Mouse (Mus musculus) midbrain, embryonic 15.5 days (tissue): ENCODE measurements around the gene Stip1. TPM values are rescaled to one million over a fixed set of nuclear protein-coding genes. Genes with fewer than 3 reads are reported as not detected.

ENCODE experiments used
- ATAC-seq: fragments of 200-750 bp; cut with Nextera tagmentation; replicated peaks from 2 replicates; pipeline ENCODE4 v1.8.0; 2017; ENCODE audit warnings: moderate TSS enrichment
- H3K27ac ChIP-seq: fragments of 300-500 bp; sonication (generic); 2 replicates; pipeline ENCODE4 v1.5.1; 2015; ENCODE audit warnings: mild to moderate bottlenecking, inconsistent platforms
- H3K27me3 ChIP-seq: fragments of 300-500 bp; sonication (generic); replicated peaks from 2 replicates; pipeline ENCODE4 v1.6.1; 2015; ENCODE audit warnings: inconsistent platforms
- H3K36me3 ChIP-seq: fragments of 300-500 bp; sonication (generic); replicated peaks from 2 replicates; pipeline ENCODE4 v1.6.1; 2015; ENCODE audit warnings: inconsistent platforms
- H3K4me1 ChIP-seq: fragments of 300-500 bp; sonication (generic); 2 replicates; pipeline ENCODE4 v1.6.1; 2015; ENCODE audit warnings: inconsistent platforms
- H3K4me2 ChIP-seq: fragments of 300-500 bp; sonication (generic); 2 replicates; pipeline ENCODE4 v1.6.1; 2015; ENCODE audit warnings: inconsistent platforms, mild to moderate bottlenecking, moderate library complexity
- H3K4me3 ChIP-seq: fragments of 300-500 bp; sonication (generic); 2 replicates; pipeline ENCODE4 v1.5.1; 2015; ENCODE audit warnings: mild to moderate bottlenecking, inconsistent platforms
- H3K9ac ChIP-seq: fragments of 300-500 bp; sonication (generic); 2 replicates; pipeline ENCODE4 v1.6.1; 2015; ENCODE audit warnings: mild to moderate bottlenecking, inconsistent platforms
- H3K9me3 ChIP-seq: fragments of 300-500 bp; sonication (generic); 2 replicates; pipeline ENCODE4 v1.6.1; 2016; ENCODE audit warnings: inconsistent platforms
- WGBS: fragments of 180-500 bp; shearing (Covaris S2); methylation state at CpG from one replicate; pipeline ENCODE4 v1.1.7; 2015; ENCODE audit warnings: mixed read lengths; 5-methylcytosine and 5-hydroxymethylcytosine counted together
- polyA plus RNA-seq: library from polyadenylated mRNA; unstranded; fragments of >200 nt; fragmentation: Nextera tagmentation; extraction: Ambion mirVana; gene quantifications from 2 replicates; pipeline ENCODE4 v1.2.1, GENCODE M21; 2015

Stip1 gene
- polyA plus RNA-seq, 1 experiment from 2014 or later, result 214 TPM

- WGBS, result under 1% methylated on average over 72 of the region's 85 CpGs
- ATAC-seq, result peak; percentile 37
Measured at GRCm38 (mm10) chr19:6987061-6987903, 52.5 kb downstream of the Stip1 start, which contains the start of gene Vegfb. Gene Vegfb (minus strand): TSS chr19:6987651.

DNA sequence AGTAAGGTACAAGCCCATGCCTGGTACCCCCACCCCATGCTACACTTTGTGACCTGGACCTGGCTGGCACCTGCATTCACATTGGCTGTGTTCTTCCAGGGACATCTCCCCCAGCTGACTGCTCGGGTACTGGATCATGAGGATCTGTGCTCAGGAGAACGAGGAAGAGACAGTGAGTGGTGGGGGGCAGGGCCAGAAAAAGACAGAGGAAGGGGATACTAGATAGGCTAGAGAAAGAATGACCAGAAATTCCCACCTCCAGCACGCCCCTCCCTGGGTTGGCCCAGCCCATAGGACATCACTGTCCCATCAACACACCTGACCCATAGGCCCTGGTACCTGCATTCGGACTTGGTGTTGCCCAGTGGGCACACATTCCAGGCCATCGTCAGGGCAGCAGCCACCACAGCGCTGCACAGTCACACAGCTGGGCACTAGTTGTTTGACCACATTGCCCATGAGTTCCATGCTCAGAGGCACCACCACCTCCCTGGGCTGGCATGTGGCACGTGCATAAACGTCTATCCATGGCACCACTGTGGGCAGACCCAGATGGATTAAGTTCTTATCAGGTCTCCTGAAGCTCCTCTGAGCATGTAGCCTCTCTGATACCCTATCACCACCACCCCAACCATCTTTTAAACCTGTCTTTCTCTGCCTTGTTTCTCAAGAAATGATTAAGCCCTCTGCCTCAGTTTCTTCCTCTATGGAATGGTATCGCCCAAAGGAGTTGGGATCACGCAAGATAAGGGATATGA lies 53.6 kb downstream of the Stip1 start:
- Histone ChIP-seq H3K4me2 (peak overlapping the region; percentile 88), H3K4me1 (peaks cover 21% of the 10 kb centered on the region), H3K9me3 (no peaks in the 10 kb centered on the region), H3K9ac (0 out of 2 replicates have a peak overlapping the region, but pooled peaks have one; percentile 79), H3K36me3 (no peaks in the 10 kb centered on the region), H3K27ac (no peak overlapping the region), H3K27me3 (no peaks in the 10 kb centered on the region), H3K4me3 (peak overlapping the region; percentile 68)
- no peak; the same call in 1 of the 2 replicates for ATAC-seq
- WGBS, result 81% methylated on average over 10 of the region's 10 CpGs

More at GRCm38 (mm10) chr19:6987061-6987903, 52.5 kb downstream of the Stip1 start, which contains the start of gene Vegfb:
- Histone ChIP-seq H3K4me1 (peaks cover 29% of the 10 kb centered on the region), H3K4me3 (peak within 1 kb of the TSS; percentile 68), H3K4me2 (peak within 1 kb of the TSS; percentile 88), H3K9ac (peak within 1 kb of the TSS; percentile 79), H3K9me3 (no peaks in the 10 kb centered on the region), H3K36me3 (no peaks in the 10 kb centered on the region), H3K27me3 (no peaks in the 10 kb centered on the region), H3K27ac (peak within 1 kb of the TSS; percentile 79)

DNA sequence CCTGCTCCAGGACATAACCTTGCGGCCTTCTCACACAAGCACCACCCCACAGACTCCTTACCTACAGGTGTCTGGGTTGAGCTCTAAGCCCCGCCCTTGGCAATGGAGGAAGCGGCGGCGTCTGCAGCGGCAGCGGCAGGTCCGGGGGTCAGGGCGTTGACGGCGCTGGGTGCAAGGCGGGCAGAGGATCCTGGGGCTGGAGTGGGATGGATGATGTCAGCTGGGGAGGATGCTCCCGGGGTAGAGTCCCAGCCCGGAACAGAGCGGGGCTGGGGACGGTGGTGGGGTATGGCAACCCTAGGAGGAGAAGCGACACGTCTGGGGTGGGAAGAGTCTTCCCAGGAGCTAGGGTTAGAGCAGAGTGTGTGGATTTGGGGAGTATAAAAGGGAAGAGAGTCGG lies 54.5 kb downstream of the Stip1 start:
- no peak for ATAC-seq
- Histone ChIP-seq H3K27ac (no peak overlapping the region), H3K36me3 (no peaks in the 10 kb centered on the region), H3K4me3 (no peak overlapping the region), H3K9ac (no peak overlapping the region), H3K4me2 (no peak overlapping the region), H3K4me1 (peaks cover 27% of the 10 kb centered on the region), H3K9me3 (no peaks in the 10 kb centered on the region), H3K27me3 (no peaks in the 10 kb centered on the region)
- 87% methylated on average over 19 of the region's 19 CpGs for WGBS

GRCm38 (mm10) chr19:6983621-6984020 lies 56.1 kb downstream of the Stip1 start:
- Histone ChIP-seq H3K4me3 (no peak overlapping the region), H3K27ac (no peak overlapping the region), H3K9me3 (no peaks in the 10 kb centered on the region), H3K27me3 (no peaks in the 10 kb centered on the region), H3K36me3 (no peaks in the 10 kb centered on the region), H3K9ac (no peak overlapping the region), H3K4me2 (no peak overlapping the region), H3K4me1 (peaks cover 36% of the 10 kb centered on the region)
- WGBS, result 63% methylated on average over 5 of the region's 5 CpGs
- no peak for ATAC-seq

DNA sequence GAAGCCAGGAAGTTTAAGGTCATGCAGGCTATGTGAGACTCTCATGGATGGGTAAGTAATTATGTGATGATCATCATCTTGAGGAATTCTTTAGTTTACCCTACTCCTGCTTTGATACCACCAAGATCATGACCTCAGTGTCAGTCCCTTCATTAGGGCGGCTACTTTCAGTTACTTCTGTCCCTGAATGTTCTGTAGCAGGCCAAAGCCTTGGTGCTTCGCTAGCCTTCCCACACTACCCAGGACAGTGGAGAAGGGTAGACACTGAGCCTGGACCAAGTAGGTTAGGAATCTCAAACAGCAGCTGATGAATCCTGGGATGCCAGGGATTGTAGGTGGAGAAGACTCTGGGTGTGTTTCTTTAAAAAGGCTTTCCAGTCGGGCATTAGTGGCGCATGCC lies 58.3 kb downstream of the Stip1 start:
- no peaks in the 10 kb centered on the region for H3K27me3 ChIP-seq
- 89% methylated on average over 4 of the region's 4 CpGs for WGBS
- no peak overlapping the region for H3K4me3 ChIP-seq
- 0 out of 2 replicates have a peak overlapping the region, but pooled peaks have one; percentile 80 for H3K4me2 ChIP-seq
- H3K27ac ChIP-seq, result no peak overlapping the region
- no peak overlapping the region for H3K9ac ChIP-seq
- no peak for ATAC-seq
- H3K9me3 ChIP-seq, result no peaks in the 10 kb centered on the region
- peaks cover 42% of the 10 kb centered on the region for H3K4me1 ChIP-seq
- H3K36me3 ChIP-seq, result peaks cover 12% of the 10 kb centered on the region

DNA sequence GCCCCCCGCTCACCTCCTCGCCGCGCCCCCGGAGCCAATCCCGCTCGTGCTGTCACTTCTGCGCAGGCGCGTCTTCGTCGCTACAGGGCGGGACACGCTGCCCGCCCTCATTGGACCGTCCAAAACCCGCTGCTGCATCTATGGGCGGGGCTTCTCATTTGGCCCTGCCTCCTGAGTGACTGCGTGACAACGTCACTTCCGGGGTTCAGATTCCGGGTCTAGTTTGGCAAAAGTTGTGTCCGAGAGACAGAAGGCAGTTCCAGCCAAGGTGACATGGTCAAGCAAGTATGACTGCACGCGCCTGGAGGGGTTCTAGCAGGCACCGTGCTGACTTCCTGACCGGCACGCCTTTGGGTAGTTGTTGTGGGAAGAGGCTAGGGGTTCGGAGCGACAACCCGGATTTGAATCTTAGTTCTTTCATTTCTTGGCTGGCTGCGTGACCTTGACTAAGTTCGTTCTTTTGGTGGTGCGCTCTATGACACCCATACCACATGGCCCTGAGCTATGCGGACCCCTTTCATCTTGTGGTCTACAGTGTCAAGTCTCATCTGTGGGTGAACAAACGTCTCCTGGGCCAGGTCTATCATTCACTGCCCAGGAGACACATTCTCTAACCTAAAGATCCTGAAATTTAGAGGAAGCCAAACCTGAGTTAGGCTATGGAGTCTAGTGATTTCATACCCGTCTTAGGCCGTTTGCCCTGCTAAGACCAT lies 59.2 kb downstream of the Stip1 start, which contains the start of gene Fkbp2:
Fkbp2 (minus strand) TSS at position 121 of the 713 bp plus-strand sequence.
- peaks cover 43% of the 10 kb centered on the region for H3K4me1 ChIP-seq
- H3K4me2 ChIP-seq, result peak within 1 kb of the TSS; percentile 80
- 2% methylated on average over 38 of the region's 38 CpGs for WGBS
- H3K27me3 ChIP-seq, result no peaks in the 10 kb centered on the region
- peaks cover 12% of the 10 kb centered on the region for H3K36me3 ChIP-seq
- peak within 1 kb of the TSS; percentile 64 for H3K9ac ChIP-seq
- peak within 1 kb of the TSS; percentile 91 for H3K27ac ChIP-seq
- H3K4me3 ChIP-seq, result peak within 1 kb of the TSS; percentile 50
- H3K9me3 ChIP-seq, result no peaks in the 10 kb centered on the region
- peak; percentile 90 for ATAC-seq

- peak overlapping the region; percentile 80 for H3K4me2 ChIP-seq
- under 1% methylated on average over 59 of the region's 59 CpGs for WGBS
Measured at GRCm38 (mm10) chr19:6979486-6980380, 60.0 kb downstream of the Stip1 start.

DNA sequence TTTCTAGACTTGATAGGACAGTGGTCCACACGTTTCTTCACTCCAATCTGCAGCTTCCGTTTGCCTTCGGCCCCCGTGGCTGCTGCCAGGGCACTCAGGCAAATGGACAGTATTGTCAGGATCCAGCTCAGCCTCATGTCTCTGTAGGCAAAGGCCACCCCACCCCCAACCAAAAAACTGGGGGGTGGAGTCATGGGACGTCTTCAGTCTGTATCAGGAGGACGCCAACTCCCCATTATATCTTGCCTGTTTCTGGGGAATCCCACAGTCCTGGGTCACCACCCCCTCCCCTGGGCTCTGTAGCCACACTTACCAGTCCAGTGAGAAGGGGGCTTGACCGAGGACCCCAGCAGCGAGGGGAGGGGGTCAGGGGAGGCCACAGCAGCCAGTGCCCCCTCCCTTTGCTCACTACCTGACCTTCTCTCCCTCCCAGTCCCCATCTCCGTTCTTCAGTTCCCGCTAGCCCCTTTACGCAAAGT lies 60.7 kb downstream of the Stip1 start:
- H3K4me1 ChIP-seq, result peaks cover 44% of the 10 kb centered on the region

More at GRCm38 (mm10) chr19:6979486-6980380, 60.0 kb downstream of the Stip1 start:
- peak overlapping the region; percentile 91 for H3K27ac ChIP-seq
- H3K9me3 ChIP-seq, result no peaks in the 10 kb centered on the region
- peak overlapping the region; percentile 50 for H3K4me3 ChIP-seq
- peak overlapping the region; percentile 64 for H3K9ac ChIP-seq
- peak; percentile 90 for ATAC-seq
- H3K36me3 ChIP-seq, result peaks cover 12% of the 10 kb centered on the region
- H3K27me3 ChIP-seq, result no peaks in the 10 kb centered on the region
- peaks cover 43% of the 10 kb centered on the region for H3K4me1 ChIP-seq

GRCm38 (mm10) chr19:6978639-6978974 lies 61.2 kb downstream of the Stip1 start:
- peaks cover 12% of the 10 kb centered on the region for H3K36me3 ChIP-seq
- peak overlapping the region; percentile 80 for H3K4me2 ChIP-seq
- H3K9me3 ChIP-seq, result no peaks in the 10 kb centered on the region
- peak overlapping the region; percentile 91 for H3K27ac ChIP-seq
- peak overlapping the region; percentile 50 for H3K4me3 ChIP-seq
- H3K4me1 ChIP-seq, result peaks cover 48% of the 10 kb centered on the region
- H3K9ac ChIP-seq, result peak overlapping the region; percentile 64; the same call in 1 of the 2 replicates
- no peak for ATAC-seq
- H3K27me3 ChIP-seq, result no peaks in the 10 kb centered on the region
- 49% methylated on average over 3 of the region's 3 CpGs for WGBS

More for the DNA sequence above, 60.7 kb downstream of the Stip1 start:
- Histone ChIP-seq H3K9ac (peak overlapping the region; percentile 64), H3K4me2 (peak overlapping the region; percentile 80), H3K36me3 (peaks cover 12% of the 10 kb centered on the region), H3K4me3 (peak overlapping the region; percentile 50), H3K27me3 (no peaks in the 10 kb centered on the region), H3K27ac (peak overlapping the region; percentile 91), H3K9me3 (no peaks in the 10 kb centered on the region)
- 8% methylated on average over 11 of the region's 11 CpGs for WGBS
- ATAC-seq, result peak; percentile 0; the same call in 1 of the 2 replicates

GRCm38 (mm10) chr19:6977759-6978638 lies 61.8 kb downstream of the Stip1 start:
- 77% methylated on average over 13 of the region's 13 CpGs for WGBS
- Histone ChIP-seq H3K4me2 (peak overlapping the region; percentile 80), H3K9ac (peak overlapping the region; percentile 18; the same call in 1 of the 2 replicates), H3K4me3 (peak overlapping the region; percentile 50), H3K27ac (peak overlapping the region; percentile 91), H3K9me3 (no peaks in the 10 kb centered on the region), H3K27me3 (no peaks in the 10 kb centered on the region), H3K36me3 (peaks cover 12% of the 10 kb centered on the region), H3K4me1 (peaks cover 48% of the 10 kb centered on the region)
- ATAC-seq, result no peak
